Mouse (Mus musculus): ENCODE measurements around the gene Hivep3.

DNA sequence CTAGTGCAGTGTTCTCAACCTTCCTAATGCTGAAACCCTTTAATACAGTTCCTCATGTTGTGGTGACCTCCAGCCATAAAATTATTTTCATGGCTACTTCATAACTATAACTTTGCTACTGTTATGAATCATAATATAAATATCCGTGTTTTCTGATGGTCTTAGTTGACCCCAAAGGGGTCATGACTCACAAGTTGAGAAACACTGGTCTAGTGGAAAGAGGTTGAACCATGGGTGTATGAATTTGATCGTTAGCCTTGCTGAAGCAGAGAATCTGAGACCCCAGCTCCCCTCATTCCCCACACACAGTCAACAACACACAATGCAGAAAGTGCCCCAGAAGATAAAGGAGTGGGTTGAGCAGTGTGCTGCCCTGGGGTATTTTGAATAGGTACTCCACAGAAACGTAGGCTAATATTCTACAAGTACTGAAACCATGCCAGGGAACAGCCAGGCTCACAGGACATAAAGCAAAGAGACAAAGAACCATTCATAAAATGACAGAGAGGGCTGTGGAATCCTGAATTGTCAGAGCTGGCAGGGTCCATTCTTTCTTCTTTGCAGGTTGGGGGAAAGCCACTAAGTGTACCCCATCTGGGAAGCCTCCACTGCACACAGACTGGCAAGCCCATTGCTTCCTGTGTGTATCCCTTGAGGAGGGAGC lies 212.8 kb downstream of the Hivep3 start:
- TF ChIP-seq POLR2A (IDR thresholded peaks at IDR 0.05; ENCODE audit: control insufficient read depth, extremely low read depth, insufficient read depth, low read length, poor library complexity) (no peak), CTCF (IDR thresholded peaks at IDR 0.05; ENCODE audit: borderline replicate concordance, control insufficient read depth, extremely low read depth, insufficient read depth, low read length, poor library complexity) (no peak)

All from thymus, adult 2 months (tissue).